Mouse (Mus musculus) granulocyte monocyte progenitor cell, adult 5-6 weeks (primary cell): ENCODE measurements around the gene Ankrd33b. TPM values are rescaled to one million over a fixed set of nuclear protein-coding genes. Genes with fewer than 3 reads are reported as not detected.

Source experiments
- ATAC-seq: replicated peaks from 2 replicates; pipeline ENCODE4 v1.8.0; 2016; ENCODE audit warnings: mild to moderate bottlenecking, moderate TSS enrichment, inconsistent platforms; ENCODE audit not compliant: poor library complexity, severe bottlenecking
- total RNA-seq, 2 experiments: library from RNA; stranded (forward) in 1 of 2; stranded (reverse) in 1 of 2; fragments of 200-712, 200-1000 nt in 1 of 2; fragments of >200 nt in 1 of 2; fragmentation: Nextera tagmentation in 1 of 2; gene quantifications; 2 replicates each; pipeline ENCODE4 v1.2.3; 2014 to 2017

Ankrd33b gene
- total RNA-seq, 2 experiments from 2014 or later = 0.10 to 0.11 TPM

DNA sequence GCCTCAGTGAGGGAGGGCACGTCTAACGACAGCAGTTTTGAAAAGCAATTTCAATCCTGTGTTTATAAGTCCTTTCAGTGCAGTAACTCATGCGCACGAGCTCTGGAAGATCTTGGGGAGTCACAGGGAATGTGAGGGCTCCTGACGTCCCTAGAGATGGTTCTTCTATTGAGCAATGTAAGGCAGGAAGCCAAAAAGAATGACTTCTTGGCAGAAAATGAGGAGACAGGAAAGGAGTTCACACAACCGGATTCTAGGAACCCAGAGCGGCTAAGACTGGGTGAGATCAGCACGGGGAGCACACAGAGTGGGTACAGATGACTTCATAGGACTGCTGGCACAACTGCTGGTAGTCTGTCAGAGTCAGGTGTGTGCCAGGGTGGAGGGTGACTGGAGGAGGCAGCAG is 25.0 kb downstream of the Ankrd33b start:
- no peak for ATAC-seq

DNA sequence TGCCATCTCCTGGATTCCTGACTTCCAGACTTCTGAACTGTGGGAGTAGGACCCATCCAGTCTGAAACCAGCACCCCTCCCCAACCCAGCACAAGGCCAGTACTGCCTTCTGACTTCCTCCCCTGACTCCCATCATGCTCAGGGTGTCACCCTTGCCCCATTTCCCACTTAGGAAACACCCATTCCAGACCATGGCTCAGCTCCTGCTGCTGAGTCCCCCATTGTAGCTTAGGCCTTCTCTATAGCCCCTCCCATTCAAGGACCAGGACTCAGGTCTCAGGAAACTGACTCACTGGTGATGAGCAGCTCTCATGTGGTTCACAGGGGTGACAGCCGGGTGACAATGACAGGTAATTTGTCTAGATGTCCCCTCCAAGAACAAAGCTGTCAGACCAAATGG is 25.5 kb downstream of the Ankrd33b start:
- ATAC-seq = peak; percentile 43; the same call in 1 of the 2 replicates

DNA sequence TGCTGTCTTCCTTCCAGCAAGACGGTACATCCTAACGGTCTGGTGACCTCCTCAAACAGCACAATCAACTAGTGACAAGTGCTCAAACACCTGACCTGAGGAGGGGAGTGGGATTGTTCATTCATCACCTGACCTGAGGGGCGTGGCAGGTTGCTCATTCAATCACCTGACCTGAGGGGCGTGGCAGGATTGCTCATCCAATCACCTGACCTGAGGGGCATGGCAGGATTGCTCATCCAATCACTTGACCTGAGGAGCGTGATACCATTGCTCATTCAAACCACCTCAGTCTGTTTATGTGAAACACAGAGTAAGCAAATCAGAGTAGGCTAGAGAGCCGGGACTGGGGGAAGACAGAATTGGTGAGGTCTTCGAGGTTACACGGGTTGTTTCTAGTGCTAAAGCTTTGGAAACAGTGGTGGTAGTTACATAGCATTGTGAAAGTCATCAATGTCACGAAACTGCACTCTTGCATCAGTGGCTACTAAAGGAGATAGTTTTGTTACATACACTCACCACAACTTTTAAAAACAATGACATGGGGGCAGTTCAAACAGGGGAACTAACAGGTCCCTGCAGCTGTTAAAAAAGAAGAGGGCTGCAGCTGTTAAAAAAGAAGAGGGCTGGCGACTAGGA is 28.8 kb downstream of the Ankrd33b start:
- peak; percentile 67 for ATAC-seq

DNA sequence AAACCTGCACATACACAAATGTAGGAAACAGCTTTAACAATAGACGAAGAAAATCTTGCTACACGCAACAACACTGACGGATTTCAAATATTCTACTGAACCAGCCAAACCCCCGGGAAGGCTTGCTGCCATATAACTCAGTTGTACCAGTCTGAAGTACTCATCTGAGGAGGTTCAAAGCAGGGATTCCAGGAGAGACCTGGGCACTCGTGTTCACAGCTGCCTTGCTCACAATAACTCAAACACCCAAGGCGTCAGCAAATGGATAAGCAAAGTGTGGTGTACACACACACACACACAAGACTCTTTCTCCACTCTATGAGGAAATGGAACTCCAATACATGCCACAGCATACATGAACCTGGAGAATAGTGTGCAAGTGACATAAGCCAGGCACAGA is 29.5 kb downstream of the Ankrd33b start:
- no peak for ATAC-seq

DNA sequence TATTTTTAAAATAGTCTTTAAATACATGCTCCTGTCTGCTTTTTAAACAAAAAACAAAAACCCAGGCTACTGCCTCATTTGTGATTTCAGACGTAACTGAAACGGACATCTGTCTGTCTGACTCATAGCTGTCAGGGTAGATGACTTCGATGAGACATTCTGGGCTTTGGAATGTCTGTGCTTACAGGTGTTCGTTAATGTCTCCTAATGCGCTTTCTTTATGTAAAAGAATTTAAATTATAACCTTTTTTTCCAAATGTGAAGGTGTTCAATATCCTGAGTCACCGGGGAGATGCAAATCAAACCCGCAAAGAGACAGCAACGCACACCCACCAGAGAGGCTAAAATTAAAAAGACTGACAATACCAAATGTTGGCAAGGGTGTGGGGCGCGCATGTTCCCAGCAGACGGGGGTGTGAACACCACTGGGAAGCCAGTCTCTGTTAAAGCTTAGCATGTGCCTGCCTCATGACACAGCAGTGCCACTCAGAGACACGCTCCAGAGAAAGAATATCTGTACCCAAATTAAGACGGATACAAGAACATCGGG is 30.3 kb downstream of the Ankrd33b start:
- ATAC-seq = no peak

DNA sequence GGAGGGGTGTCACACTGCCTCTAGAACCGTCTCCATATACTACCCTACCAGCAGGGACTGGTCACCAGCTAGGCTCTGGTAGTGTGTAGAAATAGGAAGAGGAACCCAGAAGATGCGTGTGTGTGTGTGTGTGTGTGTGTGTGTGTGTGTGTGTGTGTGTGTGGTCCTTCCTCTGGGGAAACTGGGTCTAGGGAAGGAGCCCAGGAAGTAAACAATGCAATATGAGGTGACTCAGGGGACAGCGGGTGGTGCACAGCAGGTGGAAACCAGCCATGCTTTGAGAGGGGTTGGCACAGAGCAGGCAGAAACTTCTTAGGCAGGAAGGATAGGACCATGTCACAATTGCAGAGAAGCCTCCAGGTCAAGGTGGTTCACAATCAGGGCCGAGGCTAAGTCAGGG is 30.8 kb downstream of the Ankrd33b start:
- ATAC-seq = peak; percentile 77

DNA sequence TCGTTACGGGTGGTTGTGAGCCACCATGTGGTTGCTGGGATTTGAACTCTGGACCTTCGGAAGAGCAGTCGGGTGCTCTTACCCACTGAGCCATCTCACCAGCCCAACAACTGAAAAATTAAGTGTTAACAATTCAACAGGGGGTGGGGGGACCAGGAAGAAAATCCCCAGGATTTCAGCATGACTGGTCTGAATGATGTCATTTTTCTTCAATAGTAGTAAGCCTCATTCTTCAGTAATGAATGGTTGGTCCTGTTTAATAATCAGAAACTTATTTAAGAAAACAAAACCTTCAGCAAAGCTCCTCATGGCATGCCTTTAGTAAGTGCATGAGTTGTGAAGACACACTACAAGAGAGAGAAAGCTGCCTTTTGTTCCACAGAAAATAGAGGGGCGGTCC is 32.7 kb downstream of the Ankrd33b start:
- ATAC-seq = no peak

DNA sequence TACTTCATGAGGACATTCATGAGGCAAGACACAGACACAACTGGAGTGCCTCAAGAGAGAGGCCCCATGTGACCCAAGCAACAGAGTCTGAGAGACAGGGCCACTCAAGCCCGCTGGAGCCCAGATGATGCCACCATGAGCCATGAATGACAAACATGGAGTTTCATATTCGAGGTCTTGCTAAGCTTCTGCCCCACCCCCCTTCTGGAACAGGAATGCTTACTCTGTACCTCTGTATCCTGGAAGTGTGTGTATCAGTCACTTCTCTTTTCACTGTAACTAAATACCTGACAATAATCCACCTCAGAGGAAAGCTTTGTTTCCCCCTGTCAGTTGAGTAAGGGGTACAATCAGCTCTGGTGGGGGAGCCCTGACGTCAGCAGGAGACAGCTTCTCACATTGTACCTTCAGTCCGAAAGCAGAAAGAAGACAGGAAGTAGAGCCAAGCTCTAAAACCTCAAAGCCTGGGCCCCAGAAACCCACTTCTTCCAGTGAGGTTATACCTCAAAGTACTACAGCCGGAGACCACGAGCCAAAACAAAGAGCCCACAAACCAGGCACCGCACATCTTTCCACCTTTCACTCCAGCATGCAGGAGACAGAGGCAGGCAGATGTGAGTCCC is 34.9 kb downstream of the Ankrd33b start:
- peak; percentile 54 for ATAC-seq

DNA sequence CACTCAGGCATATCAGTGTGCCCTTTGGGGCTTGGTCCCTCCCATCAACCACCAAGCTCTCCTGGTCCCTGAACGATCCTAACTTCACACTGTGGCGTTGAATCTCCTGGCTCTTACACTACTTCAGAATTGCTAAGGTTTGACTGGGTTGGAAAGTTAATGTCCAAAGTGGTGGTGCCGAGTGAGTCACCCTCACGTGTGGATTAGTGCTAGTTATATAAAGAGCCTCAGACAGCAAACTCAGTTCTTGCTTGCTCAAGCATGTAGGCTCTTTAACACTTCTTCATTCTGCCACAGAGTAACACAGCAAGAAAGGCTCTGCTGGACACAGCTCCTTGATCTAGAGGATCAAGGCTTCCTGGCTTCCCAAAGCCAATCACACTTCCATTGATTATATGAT is 35.8 kb downstream of the Ankrd33b start:
- no peak for ATAC-seq

DNA sequence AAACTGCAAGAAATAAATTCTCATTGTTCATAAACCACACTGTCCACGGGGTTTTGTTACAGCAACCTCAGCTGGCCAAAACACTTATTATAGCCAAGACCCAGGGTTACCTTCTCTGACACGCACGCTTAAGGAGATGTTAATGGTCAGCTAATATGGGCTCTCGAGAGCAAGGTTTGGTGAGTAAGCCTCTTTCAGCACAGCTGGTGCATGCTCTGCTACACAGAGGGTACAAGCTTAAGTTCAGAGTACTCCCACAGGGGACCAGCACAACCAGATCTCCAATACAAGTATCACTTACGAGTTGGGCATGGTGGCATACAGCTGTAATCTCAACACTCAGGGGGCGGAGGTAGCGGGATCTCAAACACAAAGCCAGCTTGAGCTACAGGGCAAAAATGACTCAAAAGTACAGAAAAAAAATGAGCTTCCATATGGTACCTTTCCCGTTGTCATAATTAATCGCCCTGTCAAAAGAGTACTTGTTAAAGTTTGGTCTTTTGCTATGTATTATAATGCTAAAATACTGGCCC is 39.4 kb downstream of the Ankrd33b start:
- ATAC-seq = no peak

DNA sequence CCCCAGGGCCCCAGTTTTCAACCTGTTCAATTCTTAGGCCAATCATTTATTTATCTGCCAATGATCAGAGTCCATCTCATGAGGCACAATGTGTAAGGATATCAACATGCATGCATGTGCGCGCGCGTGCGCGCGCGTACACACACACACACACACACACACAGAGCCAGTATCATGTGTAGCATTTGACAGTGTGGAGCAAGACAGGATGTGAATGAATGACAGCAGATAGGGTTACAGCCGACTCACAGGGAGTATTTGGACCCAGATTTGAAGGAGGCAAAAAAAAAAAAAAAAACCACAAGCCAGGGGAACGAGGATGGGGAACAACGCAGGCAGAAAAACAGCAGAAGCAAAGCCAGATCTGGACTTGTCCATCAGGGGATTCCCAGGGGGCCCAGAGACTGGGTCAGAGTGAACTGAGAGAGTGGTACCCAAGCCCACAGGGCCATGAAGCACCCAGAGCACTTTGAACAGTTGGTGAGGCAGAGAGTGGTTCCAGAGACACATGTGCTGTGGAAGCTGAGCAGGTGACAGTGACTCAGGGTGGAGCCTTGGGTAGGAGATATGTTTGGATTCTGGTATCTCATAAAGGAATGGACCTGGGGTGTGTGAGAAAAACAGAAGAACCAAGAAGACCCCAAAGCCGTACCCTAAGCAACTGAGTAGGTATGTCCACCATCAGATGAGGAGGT is 41.7 kb downstream of the Ankrd33b start:
- peak; percentile 51; the same call in 1 of the 2 replicates for ATAC-seq

DNA sequence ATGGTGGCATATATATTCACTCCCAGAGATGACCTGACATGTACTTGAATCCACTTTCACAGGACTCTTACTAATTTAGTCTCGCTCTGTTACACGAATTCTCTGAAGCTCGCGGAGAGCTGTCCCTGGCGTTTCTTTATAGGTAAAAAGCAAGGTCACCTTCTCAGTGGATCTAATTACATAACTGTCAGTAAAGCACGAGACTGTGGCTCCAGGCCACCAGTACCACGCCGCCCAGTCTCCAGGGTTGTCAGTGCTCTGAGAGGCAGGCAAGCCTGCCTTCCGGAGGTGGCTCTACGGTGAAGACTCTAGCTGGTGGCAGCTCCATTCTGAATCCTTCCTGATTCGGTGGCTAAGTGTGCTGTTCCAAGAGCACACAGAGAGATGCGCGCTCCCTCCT is 43.0 kb downstream of the Ankrd33b start:
- ATAC-seq = no peak

DNA sequence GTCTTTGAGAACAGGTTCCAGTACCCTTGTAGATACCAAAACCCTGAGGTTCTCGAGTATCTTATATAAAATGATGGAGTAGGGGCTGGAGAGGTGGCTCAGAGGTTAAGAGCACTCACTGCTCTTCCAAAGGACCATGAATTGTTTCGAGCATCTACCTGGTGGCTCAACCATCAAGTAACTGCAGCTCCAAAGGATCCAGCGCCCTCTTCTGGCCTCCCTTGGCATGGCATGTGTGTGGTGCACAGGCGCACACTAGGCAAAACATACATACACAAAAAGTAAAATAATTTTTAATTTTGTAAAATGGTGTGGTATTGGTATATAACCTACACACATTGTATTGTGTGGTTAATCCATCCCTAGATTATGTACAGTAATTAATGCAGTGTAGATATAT is 43.8 kb downstream of the Ankrd33b start:
- 0 out of 2 replicates have a peak, but pooled peaks have one; percentile 38 for ATAC-seq

DNA sequence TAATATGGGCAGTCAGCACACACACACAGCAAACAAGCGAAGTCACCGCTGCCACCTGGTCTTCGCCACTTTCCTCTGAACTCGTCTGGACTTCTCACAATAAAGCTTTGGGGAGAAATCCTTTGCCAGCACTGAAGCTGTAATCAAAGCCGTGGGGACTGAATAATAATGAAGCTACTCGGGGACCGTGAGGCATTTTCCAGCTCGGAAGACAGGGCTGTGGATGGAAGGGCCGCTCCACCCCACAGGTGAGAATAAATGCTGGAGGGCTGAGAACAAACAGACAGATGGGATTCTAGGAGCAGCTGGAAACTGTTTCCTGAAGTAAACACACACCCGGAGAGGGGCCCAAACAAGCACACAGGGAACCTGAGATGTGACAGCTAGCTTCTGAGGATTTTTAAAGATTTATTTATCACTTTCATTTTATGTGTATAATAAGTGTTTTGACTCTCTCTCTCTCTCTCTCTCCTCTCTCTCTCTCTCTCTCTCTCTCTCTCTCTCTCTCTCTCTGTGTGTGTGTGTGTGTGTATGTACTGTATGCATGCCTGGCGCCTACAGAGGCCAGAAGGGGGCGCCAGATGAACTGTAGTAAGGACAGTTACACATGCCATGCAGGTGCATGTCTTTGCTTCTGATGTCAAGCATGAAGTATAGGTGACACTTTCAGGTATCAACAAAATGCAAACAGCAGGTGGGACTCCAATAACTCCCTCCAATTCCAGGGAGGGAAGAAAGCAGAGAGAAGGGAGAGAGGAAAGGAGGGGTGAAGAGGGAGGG is 46.7 kb downstream of the Ankrd33b start:
- ATAC-seq = no peak

DNA sequence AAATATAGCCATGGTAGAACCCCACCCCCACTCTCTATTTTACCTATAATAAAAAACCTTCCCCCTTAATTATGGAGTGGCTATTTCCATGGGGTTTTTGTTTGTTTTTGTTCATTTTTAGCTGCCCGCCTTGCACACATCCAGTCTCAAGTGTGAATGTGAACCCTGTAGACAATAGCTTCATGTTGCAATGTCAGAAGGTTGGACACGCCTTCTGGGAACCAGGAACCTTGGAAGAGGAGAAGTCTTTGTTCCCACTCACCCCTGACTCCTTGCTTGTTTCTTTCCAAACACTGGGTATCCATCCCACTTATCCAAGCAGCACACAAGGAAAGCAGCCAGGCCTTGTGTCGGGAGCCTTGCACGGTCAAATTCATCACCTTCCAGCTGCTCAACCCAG is 48.5 kb downstream of the Ankrd33b start:
- ATAC-seq = no peak

DNA sequence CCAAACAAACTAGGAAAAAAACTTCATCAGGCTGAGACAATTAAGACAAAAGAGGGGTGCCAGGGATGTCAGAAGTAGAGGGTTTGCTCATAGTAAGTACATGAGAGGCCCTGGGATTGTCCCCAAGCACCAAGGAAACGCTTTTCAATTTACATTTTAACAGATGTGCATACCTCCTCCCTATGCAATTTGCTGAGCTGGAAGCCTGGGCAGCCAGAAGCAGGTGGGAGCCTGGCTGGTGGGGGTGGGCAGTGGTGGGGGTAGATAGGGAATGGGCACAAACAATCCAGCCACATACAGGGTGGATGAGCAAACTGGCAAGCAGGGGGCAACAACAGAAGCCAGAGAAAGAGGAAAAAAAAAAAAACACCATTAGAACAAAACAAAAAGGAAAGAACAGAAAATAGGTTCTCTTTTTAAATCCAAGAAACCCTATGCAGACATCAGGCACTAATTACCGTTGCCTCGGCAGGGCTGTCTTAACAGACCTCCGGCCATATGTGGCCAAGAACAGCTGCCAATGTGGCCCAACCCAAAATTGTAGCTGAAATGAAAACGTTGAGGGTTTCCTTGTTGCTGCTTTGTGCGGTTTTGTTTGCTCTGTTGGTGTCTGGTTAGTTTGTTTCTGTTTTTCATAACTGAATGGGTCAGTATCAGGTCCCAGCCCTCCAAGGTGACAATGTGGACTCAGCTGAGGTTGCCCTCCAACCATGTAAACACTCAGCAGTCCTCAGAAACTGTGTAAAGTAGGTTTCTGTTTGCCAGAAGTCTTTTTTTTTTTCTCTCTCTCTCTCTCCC is 49.2 kb downstream of the Ankrd33b start:
- no peak for ATAC-seq

DNA sequence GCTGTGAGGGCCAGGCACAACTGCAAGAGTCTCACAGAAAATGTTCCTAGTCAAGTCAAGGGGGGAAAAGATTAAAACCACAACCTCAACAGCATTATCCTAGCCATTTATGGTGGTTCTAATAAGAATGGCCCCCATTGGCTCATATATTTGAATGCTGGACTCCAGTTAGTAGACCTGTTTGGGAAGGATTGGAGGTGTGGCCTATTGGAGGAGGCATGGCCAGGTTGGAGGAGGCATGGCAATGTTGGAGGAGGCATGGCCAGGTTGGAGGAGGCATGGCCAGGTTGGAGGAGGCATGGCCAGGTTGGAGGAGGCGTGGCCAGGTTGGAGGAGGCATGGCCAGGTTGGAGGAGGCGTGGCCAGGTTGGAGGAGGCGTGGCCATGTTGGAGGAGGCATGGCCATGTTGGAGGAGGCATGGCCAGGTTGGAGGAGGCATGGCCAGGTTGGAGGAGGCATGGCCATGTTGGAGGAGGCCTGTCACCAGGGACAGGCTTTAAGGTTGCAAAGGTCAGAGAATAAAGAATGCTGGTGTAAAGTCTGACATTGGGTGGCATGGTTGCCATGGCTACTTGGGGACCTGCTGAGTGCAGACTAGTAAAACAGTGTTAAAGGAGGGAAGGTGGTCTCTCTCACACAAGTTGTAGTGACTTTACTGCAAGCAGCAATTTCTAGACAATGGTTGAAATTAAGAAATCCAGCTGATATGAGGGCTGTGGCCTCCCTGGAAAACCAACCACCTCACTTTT is 50.3 kb downstream of the Ankrd33b start:
- ATAC-seq = no peak

DNA sequence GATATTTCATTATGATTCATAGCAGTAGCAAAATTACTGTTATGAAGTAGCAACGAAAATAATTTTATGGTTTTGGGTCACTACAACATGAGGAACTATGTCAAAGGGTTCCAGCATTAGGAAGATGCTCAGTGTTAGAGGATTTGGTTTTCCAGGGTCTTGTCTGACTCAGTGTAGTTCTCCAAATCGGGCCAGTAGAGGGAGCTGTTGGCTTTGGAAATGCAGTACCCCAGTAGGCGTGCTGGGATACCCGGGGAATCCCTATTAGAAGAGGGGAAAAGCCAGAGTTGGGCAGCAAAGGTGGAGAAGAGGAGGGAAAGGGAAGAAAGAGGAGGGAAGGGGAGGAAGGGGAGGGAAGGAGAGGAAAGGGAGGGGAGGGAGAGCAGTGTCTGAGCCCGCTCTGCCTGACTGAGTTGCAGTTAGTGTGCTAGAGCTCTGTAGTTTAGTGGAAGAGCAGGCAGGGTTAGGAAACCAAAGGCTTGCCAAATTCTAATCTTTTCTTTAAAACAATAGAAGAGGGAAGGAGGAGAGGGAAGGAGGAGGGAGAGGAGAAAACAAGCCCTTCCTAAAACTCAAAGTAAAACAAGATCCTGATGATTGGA is 51.8 kb downstream of the Ankrd33b start:
- ATAC-seq = peak; percentile 87
